Mouse (Mus musculus) liver, postnatal 0 days (tissue): ENCODE measurements at regions not wholly inside any gene's neighbourhood (a gene's known extent, or its start where the extent isn't known, plus 50 kb on each side); places are given as distances from the start of the nearest gene placed in this dataset.

Source experiments
- CTCF ChIP-seq: sonication (generic); IDR thresholded peaks from 2 replicates; pipeline ENCODE4 v1.5.1; 2016; ENCODE audit warnings: antibody characterized with exemption, low read depth
- EP300 ChIP-seq: IDR thresholded peaks from 2 replicates; pipeline ENCODE4 v1.6.1; 2016; ENCODE audit warnings: antibody characterized with exemption, low read depth, mild to moderate bottlenecking

DNA sequence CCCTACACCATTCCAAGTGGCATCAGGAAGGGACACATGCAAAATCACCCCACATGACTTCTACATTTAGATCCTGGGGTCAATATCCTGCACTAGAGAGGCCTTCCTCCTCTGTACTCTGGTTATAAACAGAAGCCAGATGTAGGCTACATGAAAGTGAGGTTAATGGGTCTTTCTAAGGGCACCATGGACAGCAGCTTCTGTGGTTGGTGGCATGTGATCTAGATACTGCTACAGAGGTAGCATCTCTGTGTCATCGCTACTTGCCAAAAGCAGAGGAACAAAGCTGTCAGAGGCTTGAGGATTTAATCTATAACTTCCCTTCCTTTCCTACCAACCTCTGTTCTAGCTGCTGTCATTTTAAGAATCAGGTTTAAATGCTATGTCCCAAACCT lies 101.7 kb upstream of the Noct start:
- TF ChIP-seq EP300 = no peak
- no peak for TF ChIP-seq CTCF
